Mouse (Mus musculus) olfactory bulb, adult 2 months (tissue): Measurements from ENCODE around the gene Gm45234.

Experiments used
- CTCF ChIP-seq: fragments of 200-500 bp; IDR thresholded peaks from 2 replicates; pipeline ENCODE4 v1.5.1; 2012; ENCODE audit warnings: low read depth, mild to moderate bottlenecking, low read length, moderate library complexity; ENCODE audit not compliant: insufficient read depth
- POLR2A ChIP-seq: fragments of 200-500 bp; IDR thresholded peaks from 2 replicates; pipeline ENCODE4 v1.6.1; 2012; ENCODE audit warnings: mild to moderate bottlenecking, low read depth, low read length, moderate library complexity; ENCODE audit not compliant: insufficient read depth

DNA sequence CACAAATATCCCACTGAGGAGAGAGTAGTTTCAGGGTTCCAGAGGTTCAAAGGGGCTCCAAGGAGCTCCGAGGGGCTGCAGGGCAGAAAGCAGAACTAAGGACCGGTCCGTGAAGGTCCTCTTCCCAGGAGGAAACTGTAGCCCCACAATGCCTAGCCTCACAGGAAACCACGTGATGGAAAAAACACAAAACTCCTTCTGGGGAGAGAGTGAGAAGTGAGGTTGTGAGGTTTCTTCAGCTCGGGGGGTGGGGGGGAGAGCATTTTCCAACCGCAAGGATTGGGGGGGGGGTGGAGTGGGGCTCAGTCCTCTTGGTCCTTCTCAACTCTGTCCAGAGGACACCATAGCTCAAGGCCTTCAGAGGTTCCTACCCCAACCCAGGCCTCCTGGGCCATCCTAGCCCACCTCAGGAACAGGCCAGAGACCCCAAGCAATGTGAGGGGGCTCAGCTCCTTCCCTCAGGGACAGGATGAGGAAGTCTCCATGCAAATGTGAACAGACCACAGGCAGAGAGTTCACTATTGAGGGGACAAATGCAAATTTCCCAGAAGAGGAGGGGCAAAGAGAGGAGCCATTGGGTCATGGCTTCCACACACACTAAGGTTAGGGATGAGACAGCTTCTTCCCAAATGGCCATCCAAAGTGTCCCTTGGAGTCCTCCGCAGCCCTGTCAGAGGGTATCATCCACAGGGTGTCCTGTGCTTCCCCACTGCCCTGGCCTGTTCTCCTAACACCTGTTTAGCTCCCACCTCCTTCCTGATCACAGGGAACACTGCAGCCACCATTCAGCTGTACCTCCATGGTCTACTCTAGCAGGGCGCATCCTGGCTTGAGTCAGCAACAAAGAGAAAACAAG is 25.7 kb downstream of the Gm45234 start:
- no peak for TF ChIP-seq CTCF
- no peak for TF ChIP-seq POLR2A
